Mouse (Mus musculus): ENCODE measurements around the gene Tex21. TPM values are rescaled to one million over a fixed set of nuclear protein-coding genes. Genes with fewer than 3 reads are reported as not detected.

Tex21 gene
- total and polyA plus RNA-seq, 2 experiments from 2014 or later = 0.11 TPM; not detected in 1

GRCm38 (mm10) chr12:76182831-76183230 lies 63.7 kb downstream of the Tex21 start:
- TF ChIP-seq EP300 (IDR thresholded peaks at IDR 0.05; ENCODE audit: low read depth) (no peak), CTCF (IDR thresholded peaks at IDR 0.05; ENCODE audit: low read depth) (no peak)
- Histone ChIP-seq H3K4me2 (ENCODE audit: low read depth, low read length) (no peak overlapping the region), H3K36me3 (replicated peaks; ENCODE audit: control insufficient read depth, insufficient read depth, low read length) (no peaks in the 10 kb centered on the region), H3K4me1 (ENCODE audit: control insufficient read depth, insufficient read depth) (no peaks in the 10 kb centered on the region), H3K27ac (ENCODE audit: low read depth) (no peak overlapping the region), H3K27me3 (ENCODE audit: control insufficient read depth, insufficient read depth, low read length) (no peaks in the 10 kb centered on the region; the same call in 1 of the 2 replicates), H3K9ac (replicated peaks; ENCODE audit: low read depth, low read length) (no peak overlapping the region), H3K9me3 (replicated peaks; ENCODE audit: control insufficient read depth, low read length) (no peaks in the 10 kb centered on the region), H3K4me3 (ENCODE audit: low read depth, low read length) (no peak overlapping the region)
- ATAC-seq (ENCODE audit: insufficient read depth, low read depth) (no peak), DNase-seq (ENCODE audit: low spot score) (no peak)
- WGBS = 79% methylated on average over 6 of the region's 6 CpGs

GRCm38 (mm10) chr12:76181471-76181870 lies 65.1 kb downstream of the Tex21 start:
- Histone ChIP-seq H3K4me2 (ENCODE audit: low read depth, low read length) (no peak overlapping the region), H3K4me1 (ENCODE audit: control insufficient read depth, insufficient read depth) (no peaks in the 10 kb centered on the region), H3K4me3 (ENCODE audit: low read depth, low read length) (no peak overlapping the region), H3K27me3 (ENCODE audit: control insufficient read depth, insufficient read depth, low read length) (no peaks in the 10 kb centered on the region; the same call in 1 of the 2 replicates), H3K9me3 (replicated peaks; ENCODE audit: control insufficient read depth, low read length) (no peaks in the 10 kb centered on the region), H3K27ac (ENCODE audit: low read depth) (no peak overlapping the region), H3K9ac (replicated peaks; ENCODE audit: low read depth, low read length) (no peak overlapping the region), H3K36me3 (replicated peaks; ENCODE audit: control insufficient read depth, insufficient read depth, low read length) (no peaks in the 10 kb centered on the region)
- WGBS = 59% methylated on average over 8 of the region's 8 CpGs
- ATAC-seq (ENCODE audit: insufficient read depth, low read depth) (no peak), DNase-seq (ENCODE audit: low spot score) (no peak)
- TF ChIP-seq CTCF (IDR thresholded peaks at IDR 0.05; ENCODE audit: low read depth) (no peak), EP300 (IDR thresholded peaks at IDR 0.05; ENCODE audit: low read depth) (no peak)

- 74% methylated on average over 6 of the region's 6 CpGs for WGBS
- Histone ChIP-seq H3K9ac (replicated peaks; ENCODE audit: low read depth, low read length) (no peak overlapping the region), H3K4me2 (ENCODE audit: low read depth, low read length) (no peak overlapping the region), H3K4me3 (ENCODE audit: low read depth, low read length) (no peak overlapping the region), H3K36me3 (replicated peaks; ENCODE audit: control insufficient read depth, insufficient read depth, low read length) (no peaks in the 10 kb centered on the region), H3K4me1 (ENCODE audit: control insufficient read depth, insufficient read depth) (no peaks in the 10 kb centered on the region), H3K27me3 (ENCODE audit: control insufficient read depth, insufficient read depth, low read length) (no peaks in the 10 kb centered on the region; the same call in 1 of the 2 replicates), H3K27ac (ENCODE audit: low read depth) (no peak overlapping the region), H3K9me3 (replicated peaks; ENCODE audit: control insufficient read depth, low read length) (no peaks in the 10 kb centered on the region)
- TF ChIP-seq CTCF (IDR thresholded peaks at IDR 0.05; ENCODE audit: low read depth) (no peak), EP300 (IDR thresholded peaks at IDR 0.05; ENCODE audit: low read depth) (no peak)
- DNase-seq (ENCODE audit: low spot score) = no peak
- no peak for ATAC-seq (ENCODE audit: insufficient read depth, low read depth)
These were observed 66.1 kb downstream of the Tex21 start for GRCm38 (mm10) chr12:76180442-76180841.

GRCm38 (mm10) chr12:76179527-76179926 lies 67.0 kb downstream of the Tex21 start:
- DNase-seq (ENCODE audit: low spot score) = no peak
- no peak overlapping the region for H3K4me2 ChIP-seq (ENCODE audit: low read depth, low read length)
- H3K4me1 ChIP-seq (ENCODE audit: control insufficient read depth, insufficient read depth) = no peaks in the 10 kb centered on the region
- WGBS = 38% methylated on average over 4 of the region's 4 CpGs
- no peaks in the 10 kb centered on the region for H3K9me3 ChIP-seq (replicated peaks; ENCODE audit: control insufficient read depth, low read length)
- no peaks in the 10 kb centered on the region for H3K36me3 ChIP-seq (replicated peaks; ENCODE audit: control insufficient read depth, insufficient read depth, low read length)
- H3K27me3 ChIP-seq (ENCODE audit: control insufficient read depth, insufficient read depth, low read length) = no peaks in the 10 kb centered on the region; the same call in 1 of the 2 replicates
- H3K9ac ChIP-seq (replicated peaks; ENCODE audit: low read depth, low read length) = no peak overlapping the region
- no peak for TF ChIP-seq EP300 (IDR thresholded peaks at IDR 0.05; ENCODE audit: low read depth)
- no peak for TF ChIP-seq CTCF (IDR thresholded peaks at IDR 0.05; ENCODE audit: low read depth)
- H3K27ac ChIP-seq (ENCODE audit: low read depth) = no peak overlapping the region
- no peak overlapping the region for H3K4me3 ChIP-seq (ENCODE audit: low read depth, low read length)
- no peak for ATAC-seq (ENCODE audit: insufficient read depth, low read depth)

- Histone ChIP-seq H3K4me3 (ENCODE audit: low read depth, low read length) (no peak overlapping the region), H3K9ac (replicated peaks; ENCODE audit: low read depth, low read length) (no peak overlapping the region), H3K27ac (ENCODE audit: low read depth) (no peak overlapping the region), H3K36me3 (replicated peaks; ENCODE audit: control insufficient read depth, insufficient read depth, low read length) (no peaks in the 10 kb centered on the region), H3K9me3 (replicated peaks; ENCODE audit: control insufficient read depth, low read length) (no peaks in the 10 kb centered on the region), H3K4me2 (ENCODE audit: low read depth, low read length) (no peak overlapping the region), H3K4me1 (ENCODE audit: control insufficient read depth, insufficient read depth) (no peaks in the 10 kb centered on the region), H3K27me3 (ENCODE audit: control insufficient read depth, insufficient read depth, low read length) (no peaks in the 10 kb centered on the region; the same call in 1 of the 2 replicates)
- DNase-seq (ENCODE audit: low spot score) (no peak), ATAC-seq (ENCODE audit: insufficient read depth, low read depth) (no peak)
- WGBS = 75% methylated on average over 5 of the region's 5 CpGs
- TF ChIP-seq EP300 (IDR thresholded peaks at IDR 0.05; ENCODE audit: low read depth) (no peak), CTCF (IDR thresholded peaks at IDR 0.05; ENCODE audit: low read depth) (no peak)
These were observed 67.5 kb downstream of the Tex21 start for GRCm38 (mm10) chr12:76179051-76179450.

- TF ChIP-seq CTCF (IDR thresholded peaks at IDR 0.05; ENCODE audit: low read depth) (peak; percentile 88), EP300 (IDR thresholded peaks at IDR 0.05; ENCODE audit: low read depth) (no peak)
- no peaks in the 10 kb centered on the region for H3K4me1 ChIP-seq (ENCODE audit: control insufficient read depth, insufficient read depth)
- no peaks in the 10 kb centered on the region for H3K9me3 ChIP-seq (replicated peaks; ENCODE audit: control insufficient read depth, low read length)
- H3K27ac ChIP-seq (ENCODE audit: low read depth) = no peak overlapping the region
- peak overlapping the region; percentile 49 for H3K4me3 ChIP-seq (ENCODE audit: low read depth, low read length)
- H3K27me3 ChIP-seq (ENCODE audit: control insufficient read depth, insufficient read depth, low read length) = no peaks in the 10 kb centered on the region; the same call in 1 of the 2 replicates
- no peaks in the 10 kb centered on the region for H3K36me3 ChIP-seq (replicated peaks; ENCODE audit: control insufficient read depth, insufficient read depth, low read length)
- DNase-seq (ENCODE audit: low spot score) (peak; percentile 68), ATAC-seq (ENCODE audit: insufficient read depth, low read depth) (no peak)
- H3K9ac ChIP-seq (replicated peaks; ENCODE audit: low read depth, low read length) = no peak overlapping the region
- WGBS = 37% methylated on average over 16 of the region's 16 CpGs
- H3K4me2 ChIP-seq (ENCODE audit: low read depth, low read length) = peak overlapping the region; percentile 91
These were observed 68.6 kb downstream of the Tex21 start for GRCm38 (mm10) chr12:76177864-76178518.

Data from heart, postnatal 0 days (tissue).